ENCODE assay signal across 23 mouse cellular contexts in genomic region chr14:46853677-46854076, GRCm38 (mm10). TPM values are rescaled to one million over a fixed set of nuclear protein-coding genes. Genes with fewer than 3 reads are reported as not detected.
A peak's percentile ranks its signal among the peaks of the same experiment; 100 is the strongest.
DNase-seq lines count a peak whose midpoint lies in the region; ATAC-seq lines count a peak whose summit lies in the region.
"Had no signal": no experiment of that assay in that cellular context is flagged by ENCODE, and none has a peak within 500 bp of the region (broad histone marks: within the 10 kb centered on the region; RNA-seq: fewer than 3 reads in every experiment).

No protein-coding gene starts in this region.

- ATAC-seq in frontal cortex, adult (ENCODE audit: low TSS enrichment): peak; percentile 67; the same call in 1 of the 2 replicates
- ATAC-seq in lung, embryonic 15.5 days (ENCODE audit: borderline replicate concordance, extremely low read depth, low FRiP score, low TSS enrichment): no peak
- ATAC-seq: forebrain, embryonic 15.5 days; hindbrain, postnatal 0 days; intestine, postnatal 0 days had no signal

- H3K4me1 ChIP-seq in lung, embryonic 15.5 days: no peaks in the 10 kb centered on the region
- H3K4me1 ChIP-seq: embryonic facial prominence, embryonic 13.5 days; forebrain, embryonic 15.5 days; kidney, embryonic 15.5 days; limb, embryonic 15.5 days; liver, embryonic 15.5 days; midbrain, embryonic 12.5 days had no signal

- no peak overlapping the region for H3K9ac ChIP-seq in lung, embryonic 15.5 days
- H3K9ac ChIP-seq: embryonic facial prominence, embryonic 13.5 days; forebrain, embryonic 15.5 days; kidney, embryonic 15.5 days; limb, embryonic 15.5 days; liver, embryonic 15.5 days; midbrain, embryonic 12.5 days had no signal

- peak overlapping the region; percentile 11; the same call in 1 of the 2 replicates for H3K4me2 ChIP-seq in lung, embryonic 15.5 days
- H3K4me2 ChIP-seq: embryonic facial prominence, embryonic 13.5 days; forebrain, embryonic 15.5 days; kidney, embryonic 15.5 days; limb, embryonic 15.5 days; liver, embryonic 15.5 days; midbrain, embryonic 12.5 days had no signal

- H3K27me3 ChIP-seq in lung, embryonic 15.5 days: no peaks in the 10 kb centered on the region
- H3K27me3 ChIP-seq: embryonic facial prominence, embryonic 13.5 days; forebrain, embryonic 15.5 days; kidney, embryonic 15.5 days; limb, embryonic 15.5 days; liver, embryonic 15.5 days; midbrain, embryonic 12.5 days had no signal

- no peak overlapping the region for H3K27ac ChIP-seq in lung, embryonic 15.5 days
- H3K27ac ChIP-seq: embryonic facial prominence, embryonic 13.5 days; forebrain, embryonic 15.5 days; heart, embryonic 10.5 days; hindbrain, postnatal 0 days; kidney, embryonic 15.5 days; limb, embryonic 15.5 days; liver, embryonic 15.5 days; midbrain, embryonic 12.5 days had no signal

- peaks cover 19% of the 10 kb centered on the region for H3K36me3 ChIP-seq in lung, embryonic 15.5 days
- H3K36me3 ChIP-seq: forebrain, embryonic 15.5 days had no signal

- H3K9me3 ChIP-seq in lung, embryonic 15.5 days: no peaks in the 10 kb centered on the region
- H3K9me3 ChIP-seq: embryonic facial prominence, embryonic 13.5 days; forebrain, embryonic 15.5 days; heart, embryonic 10.5 days; kidney, embryonic 15.5 days; limb, embryonic 15.5 days; liver, embryonic 15.5 days; midbrain, embryonic 12.5 days had no signal

- 50% methylated on average over 11 of the region's 11 CpGs for WGBS in lung, embryonic 15.5 days

- H3K4me3 ChIP-seq in lung, embryonic 15.5 days: no peak overlapping the region
- H3K4me3 ChIP-seq: embryonic facial prominence, embryonic 13.5 days; forebrain, embryonic 15.5 days; heart, embryonic 10.5 days; kidney, embryonic 15.5 days; limb, embryonic 15.5 days; liver, embryonic 15.5 days; midbrain, embryonic 12.5 days had no signal

- DNase-seq in frontal cortex, postnatal 25 days (ENCODE audit: low spot score in 2 of 2): no peak
- DNase-seq in ZHBTc4 (ENCODE audit: low read depth, low spot score): peak; percentile 6
- peak; percentile 63 for DNase-seq in lung, postnatal 36 days
- no peak for DNase-seq in embryo, embryonic 10.5 days (ENCODE audit: low spot score)
- no peak for DNase-seq in right cerebral cortex, postnatal 10 days (ENCODE audit: low spot score in 2 of 2)
- DNase-seq in adrenal gland, postnatal 36 days: no peak
- DNase-seq: adrenal gland, postnatal 25 days; cerebellum, adult 11-12 months; cerebellum, postnatal 14 days; kidney, postnatal 36 days had no signal

RNA-seq across cellular contexts. Expression of gene Cgrrf1, which starts 21.8 kb away (rescaled TPM):
- 46.0 and 47.1 TPM in 2 replicates for polyA plus RNA-seq in lung, embryonic 15.5 days (2015; fragmentation: Nextera tagmentation; extraction: Ambion mirVana)
- 10 to 100 TPM; 41.4 to 51.1 TPM for total RNA-seq in adrenal gland, postnatal 36 days (2021)

RNA-seq across cellular contexts. Expression of gene Samd4, which starts 29.0 kb away (rescaled TPM):
- polyA plus RNA-seq in lung, embryonic 15.5 days (2015; fragmentation: Nextera tagmentation; extraction: Ambion mirVana): 6.4 and 6.5 TPM in 2 replicates
- 10 to 100 TPM; 23.6 to 33.3 TPM for total RNA-seq in adrenal gland, postnatal 36 days (2021)
- total RNA-seq: megakaryocyte, adult 5-6 weeks; neutrophil, adult 5-6 weeks had no signal

RNA-seq across cellular contexts. Expression of gene Gmfb, which starts 31.6 kb away (rescaled TPM):
- 69.5 and 69.7 TPM in 2 replicates for polyA plus RNA-seq in lung, embryonic 15.5 days (2015; fragmentation: Nextera tagmentation; extraction: Ambion mirVana)
- total RNA-seq in adrenal gland, postnatal 36 days (2021): 100 to 1,000 TPM; 126 TPM

Comparison
In these comparisons a context has a peak if more than half of its experiments do, and no peak if none do; other contexts are left out.
1. DNase-seq: peak in ZHBTc4 (single experiment) and lung, postnatal 36 days (single experiment); none in frontal cortex, postnatal 25 days (0 of 2), embryo, embryonic 10.5 days (single experiment), right cerebral cortex, postnatal 10 days (0 of 2) and adrenal gland, postnatal 36 days (0 of 2).